Mouse (Mus musculus): Measurements from ENCODE around the gene Prss45. TPM values are rescaled to one million over a fixed set of nuclear protein-coding genes. Genes with fewer than 3 reads are reported as not detected.

Prss45 gene
- polyA plus RNA-seq, 1 experiment from 2014 or later = not detected

- Histone ChIP-seq H3K9me3 (ENCODE audit: low read length) (no peaks in the 10 kb centered on the region), H3K4me3 (ENCODE audit: low read depth, low read length) (no peak overlapping the region), H3K4me1 (ENCODE audit: insufficient read depth, low read depth, low read length) (no peaks in the 10 kb centered on the region), H3K4me2 (replicated peaks; ENCODE audit: low read depth, low read length) (no peak overlapping the region), H3K27ac (ENCODE audit: low read length) (no peak overlapping the region), H3K36me3 (ENCODE audit: insufficient read depth, low read length) (no peaks in the 10 kb centered on the region), H3K27me3 (replicated peaks; ENCODE audit: insufficient read depth, low read length) (no peaks in the 10 kb centered on the region), H3K9ac (replicated peaks; ENCODE audit: low read depth) (no peak overlapping the region)
- peak; percentile 66 for DNase-seq (ENCODE audit: low spot score)
- WGBS = 19% methylated on average over 7 of the region's 7 CpGs
- peak; percentile 39 for ATAC-seq
- TF ChIP-seq EP300 (IDR thresholded peaks at IDR 0.05) = no peak
- peak; percentile 89 for TF ChIP-seq CTCF (IDR thresholded peaks at IDR 0.05)
Measured at GRCm38 (mm10) chr9:110871030-110871429, 36.6 kb downstream of the Prss45 start.

- Histone ChIP-seq H3K4me3 (ENCODE audit: low read depth, low read length) (no peak overlapping the region), H3K27me3 (replicated peaks; ENCODE audit: insufficient read depth, low read length) (no peaks in the 10 kb centered on the region), H3K4me1 (ENCODE audit: insufficient read depth, low read depth, low read length) (peaks cover 7% of the 10 kb centered on the region; the same call in 1 of the 2 replicates), H3K4me2 (replicated peaks; ENCODE audit: low read depth, low read length) (peak overlapping the region; percentile 27; the same call in 1 of the 2 replicates), H3K9ac (replicated peaks; ENCODE audit: low read depth) (no peak overlapping the region), H3K9me3 (ENCODE audit: low read length) (no peaks in the 10 kb centered on the region), H3K36me3 (ENCODE audit: insufficient read depth, low read length) (no peaks in the 10 kb centered on the region), H3K27ac (ENCODE audit: low read length) (no peak overlapping the region)
- TF ChIP-seq CTCF (IDR thresholded peaks at IDR 0.05) = peak; percentile 33
- TF ChIP-seq EP300 (IDR thresholded peaks at IDR 0.05) = no peak
- peak; percentile 64 for DNase-seq (ENCODE audit: low spot score)
- peak; percentile 52 for ATAC-seq
- WGBS = 9% methylated on average over 40 of the region's 40 CpGs
Measured at GRCm38 (mm10) chr9:110873681-110874659, 39.6 kb downstream of the Prss45 start.

GRCm38 (mm10) chr9:110874660-110875191 lies 40.3 kb downstream of the Prss45 start:
- no peaks in the 10 kb centered on the region for H3K36me3 ChIP-seq (ENCODE audit: insufficient read depth, low read length)
- no peaks in the 10 kb centered on the region for H3K27me3 ChIP-seq (replicated peaks; ENCODE audit: insufficient read depth, low read length)
- no peaks in the 10 kb centered on the region for H3K9me3 ChIP-seq (ENCODE audit: low read length)
- TF ChIP-seq EP300 (IDR thresholded peaks at IDR 0.05) (no peak), CTCF (IDR thresholded peaks at IDR 0.05) (no peak)
- ATAC-seq (no peak), DNase-seq (ENCODE audit: low spot score) (no peak)
- 24% methylated on average over 3 of the region's 3 CpGs for WGBS
- no peak overlapping the region for H3K27ac ChIP-seq (ENCODE audit: low read length)
- no peak overlapping the region for H3K9ac ChIP-seq (replicated peaks; ENCODE audit: low read depth)
- H3K4me3 ChIP-seq (ENCODE audit: low read depth, low read length) = no peak overlapping the region
- H3K4me2 ChIP-seq (replicated peaks; ENCODE audit: low read depth, low read length) = no peak overlapping the region
- peaks cover 11% of the 10 kb centered on the region; the same call in 1 of the 2 replicates for H3K4me1 ChIP-seq (ENCODE audit: insufficient read depth, low read depth, low read length)

- H3K9ac ChIP-seq (replicated peaks; ENCODE audit: low read depth) = no peak overlapping the region
- no peak for TF ChIP-seq EP300 (IDR thresholded peaks at IDR 0.05)
- TF ChIP-seq CTCF (IDR thresholded peaks at IDR 0.05) = no peak
- no peak overlapping the region for H3K27ac ChIP-seq (ENCODE audit: low read length)
- no peak overlapping the region for H3K4me2 ChIP-seq (replicated peaks; ENCODE audit: low read depth, low read length)
- no peaks in the 10 kb centered on the region for H3K9me3 ChIP-seq (ENCODE audit: low read length)
- no peaks in the 10 kb centered on the region for H3K27me3 ChIP-seq (replicated peaks; ENCODE audit: insufficient read depth, low read length)
- no peak for DNase-seq (ENCODE audit: low spot score)
- H3K36me3 ChIP-seq (ENCODE audit: insufficient read depth, low read length) = no peaks in the 10 kb centered on the region
- no peak overlapping the region for H3K4me3 ChIP-seq (ENCODE audit: low read depth, low read length)
- WGBS = 49% methylated on average over 4 of the region's 6 CpGs
- ATAC-seq = no peak
- peaks cover 11% of the 10 kb centered on the region; the same call in 1 of the 2 replicates for H3K4me1 ChIP-seq (ENCODE audit: insufficient read depth, low read depth, low read length)
Measured at GRCm38 (mm10) chr9:110875288-110875695, 40.9 kb downstream of the Prss45 start.

GRCm38 (mm10) chr9:110877353-110877752 lies 43.0 kb downstream of the Prss45 start:
- no peak overlapping the region; the same call in 1 of the 2 replicates for H3K27ac ChIP-seq (ENCODE audit: low read length)
- ATAC-seq (no peak), DNase-seq (ENCODE audit: low spot score) (no peak)
- no peak overlapping the region for H3K4me3 ChIP-seq (ENCODE audit: low read depth, low read length)
- no peaks in the 10 kb centered on the region for H3K36me3 ChIP-seq (ENCODE audit: insufficient read depth, low read length)
- no peak overlapping the region for H3K9ac ChIP-seq (replicated peaks; ENCODE audit: low read depth)
- H3K4me2 ChIP-seq (replicated peaks; ENCODE audit: low read depth, low read length) = no peak overlapping the region
- no peaks in the 10 kb centered on the region for H3K9me3 ChIP-seq (ENCODE audit: low read length)
- H3K27me3 ChIP-seq (replicated peaks; ENCODE audit: insufficient read depth, low read length) = no peaks in the 10 kb centered on the region
- TF ChIP-seq EP300 (IDR thresholded peaks at IDR 0.05) = no peak
- TF ChIP-seq CTCF (IDR thresholded peaks at IDR 0.05) = no peak
- WGBS = 89% methylated on average over 1 of the region's 1 CpGs
- peaks cover 11% of the 10 kb centered on the region; the same call in 1 of the 2 replicates for H3K4me1 ChIP-seq (ENCODE audit: insufficient read depth, low read depth, low read length)

- Histone ChIP-seq H3K4me3 (ENCODE audit: low read depth, low read length) (no peak overlapping the region), H3K9ac (replicated peaks; ENCODE audit: low read depth) (no peak overlapping the region), H3K27ac (ENCODE audit: low read length) (no peak overlapping the region; the same call in 1 of the 2 replicates), H3K4me1 (ENCODE audit: insufficient read depth, low read depth, low read length) (peaks cover 11% of the 10 kb centered on the region; the same call in 1 of the 2 replicates), H3K4me2 (replicated peaks; ENCODE audit: low read depth, low read length) (no peak overlapping the region), H3K27me3 (replicated peaks; ENCODE audit: insufficient read depth, low read length) (no peaks in the 10 kb centered on the region), H3K36me3 (ENCODE audit: insufficient read depth, low read length) (no peaks in the 10 kb centered on the region), H3K9me3 (ENCODE audit: low read length) (no peaks in the 10 kb centered on the region)
- ATAC-seq = no peak
- no peak for DNase-seq (ENCODE audit: low spot score)
- no peak for TF ChIP-seq EP300 (IDR thresholded peaks at IDR 0.05)
- no peak for TF ChIP-seq CTCF (IDR thresholded peaks at IDR 0.05)
- WGBS = 73% methylated on average over 5 of the region's 5 CpGs
Measured at GRCm38 (mm10) chr9:110877888-110878287, 43.5 kb downstream of the Prss45 start.
